Mouse (Mus musculus) CH12.LX (cell line): ENCODE results near the gene Chd5. TPM values are rescaled to one million over a fixed set of nuclear protein-coding genes. Genes with fewer than 3 reads are reported as not detected.

Experiments
- DNase-seq: peaks from one replicate; pipeline ENCODE4 v3.0.0-alpha.2; 2013; ENCODE audit errors: extremely low read depth
- H3K27ac ChIP-seq: 2 replicates; pipeline ENCODE4 v1.5.1; 2012; ENCODE audit warnings: low read depth, mild to moderate bottlenecking, control low read depth, moderate library complexity; ENCODE audit not compliant: insufficient read depth
- H3K27me3 ChIP-seq: replicated peaks from 2 replicates; pipeline ENCODE3; 2012; ENCODE audit warnings: inconsistent platforms
- H3K36me3 ChIP-seq, 2 experiments: replicated peaks in 1 of 2; 2 replicates each; pipeline versions ENCODE3 to v1.6.1; 2012; ENCODE audit warnings: inconsistent platforms in 1 of 2, low read length in 1 of 2, mild to moderate bottlenecking in 1 of 2, mixed read lengths in 1 of 2, moderate library complexity in 1 of 2; ENCODE audit not compliant: control insufficient read depth in 1 of 2, insufficient read depth in 1 of 2
- H3K4me1 ChIP-seq, 2 experiments: 2 replicates each; pipeline ENCODE4 v1.6.1; 2012; ENCODE audit warnings: inconsistent platforms in 1 of 2, moderate library complexity in 1 of 2; ENCODE audit not compliant: insufficient read depth in 2 of 2, control insufficient read depth in 1 of 2
- H3K4me2 ChIP-seq: 2 replicates; pipeline ENCODE4 v1.6.1; 2012; ENCODE audit warnings: low read depth, mild to moderate bottlenecking, control low read depth; ENCODE audit not compliant: poor library complexity, insufficient read depth, severe bottlenecking
- H3K4me3 ChIP-seq, 3 experiments: fragments of 150-350 bp in 1 of 3; sonication (generic) in 1 of 3; replicated peaks in 1 of 3; 2 replicates each; pipeline versions ENCODE3 to v1.5.1; 2011 to 2012; ENCODE audit warnings: low read depth in 2 of 3, low read length in 2 of 3, mild to moderate bottlenecking in 2 of 3, moderate library complexity in 2 of 3, control low read depth in 1 of 3, improper control_type of control experiment in 1 of 3, inconsistent platforms in 1 of 3, mixed read lengths in 1 of 3; ENCODE audit not compliant: poor library complexity in 1 of 3
- H3K79me2 ChIP-seq: replicated peaks from 2 replicates; pipeline ENCODE4 v1.6.1; 2012; ENCODE audit warnings: mild to moderate bottlenecking, moderate library complexity; ENCODE audit not compliant: control insufficient read depth, poor library complexity, insufficient read depth, severe bottlenecking; ENCODE audit errors: extremely low read depth
- H3K9ac ChIP-seq: 2 replicates; pipeline ENCODE4 v1.6.1; 2012; ENCODE audit warnings: low read depth, mild to moderate bottlenecking, control low read depth, moderate library complexity; ENCODE audit not compliant: insufficient read depth
- H3K9me3 ChIP-seq: replicated peaks from 2 replicates; pipeline ENCODE3; 2012; ENCODE audit warnings: low read length, inconsistent platforms, mixed read lengths
- BHLHE40 ChIP-seq: IDR thresholded peaks from 2 replicates; pipeline ENCODE4 v1.6.1; 2011; ENCODE audit warnings: mild to moderate bottlenecking, low read depth, low read length, improper control_type of control experiment
- CHD1 ChIP-seq: IDR thresholded peaks from 2 replicates; pipeline ENCODE4 v1.6.1; 2012; ENCODE audit warnings: low read depth, low read length, improper control_type of control experiment, inconsistent platforms
- ELF1 ChIP-seq: IDR thresholded peaks from 2 replicates; pipeline ENCODE4 v1.6.1; 2014; ENCODE audit warnings: low read depth, mild to moderate bottlenecking, inconsistent platforms, low read length, improper control_type of control experiment
- EP300 ChIP-seq: IDR thresholded peaks from 2 replicates; pipeline ENCODE4 v1.6.1; 2011; ENCODE audit warnings: low read length, improper control_type of control experiment
- ETS1 ChIP-seq: conservative IDR thresholded peaks from 2 replicates; pipeline ENCODE4 v1.6.1; 2012; ENCODE audit warnings: low read depth, mild to moderate bottlenecking, inconsistent platforms, low read length, improper control_type of control experiment, moderate library complexity
- IRF4 ChIP-seq: IDR thresholded peaks from 2 replicates; pipeline ENCODE4 v1.6.1; 2014; ENCODE audit warnings: low read depth, mild to moderate bottlenecking, inconsistent platforms, low read length, improper control_type of control experiment
- KAT2A ChIP-seq: IDR thresholded peaks from 2 replicates; pipeline ENCODE4 v1.6.1; 2012; ENCODE audit warnings: low read length, improper control_type of control experiment, inconsistent platforms; ENCODE audit not compliant: insufficient replicate concordance
- MAFK ChIP-seq: IDR thresholded peaks from 2 replicates; pipeline ENCODE4 v1.6.1; 2011; ENCODE audit warnings: low read length, improper control_type of control experiment; ENCODE audit not compliant: insufficient replicate concordance
- MAZ ChIP-seq: IDR thresholded peaks from 2 replicates; pipeline ENCODE4 v1.6.1; 2012; ENCODE audit warnings: low read depth, mild to moderate bottlenecking, inconsistent platforms, low read length, improper control_type of control experiment, moderate library complexity
- MEF2A ChIP-seq: IDR thresholded peaks from 2 replicates; pipeline ENCODE4 v1.6.1; 2014; ENCODE audit warnings: low read depth, mild to moderate bottlenecking, inconsistent platforms, low read length, improper control_type of control experiment, borderline replicate concordance
- NELFE ChIP-seq: IDR thresholded peaks from 2 replicates; pipeline ENCODE4 v1.6.1; 2011; ENCODE audit warnings: low read depth, low read length, improper control_type of control experiment
- NRF1 ChIP-seq: IDR thresholded peaks from 2 replicates; pipeline ENCODE4 v1.6.1; 2014; ENCODE audit warnings: low read depth, mild to moderate bottlenecking, inconsistent platforms, low read length, improper control_type of control experiment, moderate library complexity
- POLR2AphosphoS2 ChIP-seq: IDR thresholded peaks from 2 replicates; pipeline ENCODE4 v1.6.1; 2011; ENCODE audit warnings: low read depth, low read length, improper control_type of control experiment
- TBP ChIP-seq: conservative IDR thresholded peaks from 2 replicates; pipeline ENCODE4 v1.6.1; 2011; ENCODE audit warnings: low read depth, low read length, improper control_type of control experiment
- TCF12 ChIP-seq: IDR thresholded peaks from 2 replicates; pipeline ENCODE4 v1.6.1; 2014; ENCODE audit warnings: low read depth, mild to moderate bottlenecking, inconsistent platforms, low read length, improper control_type of control experiment
- UBTF ChIP-seq: IDR thresholded peaks from 2 replicates; pipeline ENCODE4 v1.6.1; 2012; ENCODE audit warnings: low read depth, mild to moderate bottlenecking, inconsistent platforms, low read length, improper control_type of control experiment, moderate library complexity
- USF1 ChIP-seq: IDR thresholded peaks from 2 replicates; pipeline ENCODE4 v1.6.1; 2014; ENCODE audit warnings: low read depth, mild to moderate bottlenecking, inconsistent platforms, low read length, improper control_type of control experiment
- USF2 ChIP-seq: conservative IDR thresholded peaks from 2 replicates; pipeline ENCODE4 v1.6.1; 2011; ENCODE audit warnings: low read depth, low read length, improper control_type of control experiment
- ZC3H11A ChIP-seq: IDR thresholded peaks from 2 replicates; pipeline ENCODE4 v1.6.1; 2012; ENCODE audit warnings: low read depth, mild to moderate bottlenecking, inconsistent platforms, low read length, improper control_type of control experiment
- ZMIZ1 ChIP-seq: IDR thresholded peaks from 2 replicates; pipeline ENCODE4 v1.6.1; 2012; ENCODE audit warnings: low read depth, mild to moderate bottlenecking, inconsistent platforms, low read length, improper control_type of control experiment
- ZNF384 ChIP-seq: IDR thresholded peaks from 2 replicates; pipeline ENCODE4 v1.6.1; 2012; ENCODE audit warnings: low read depth, low read length, improper control_type of control experiment, inconsistent platforms
- dilution Hi-C: fragments of 300-500 bp; cut with MboI; formaldehyde crosslinking; loops from 2 replicates; pipeline ENCODE4 v1.14.3; 2020; ENCODE audit warnings: low sequenced_read_pairs; ENCODE audit not compliant: extremely low pct_unique_long_range_greater_than_20kb, extremely low pct_ligation_motif_present
- in situ Hi-C: fragments of 300-500 bp; cut with MboI; formaldehyde crosslinking; loops from 3 replicates; pipeline ENCODE4 v1.14.3; 2019; ENCODE audit warnings: low sequenced_read_pairs, low pct_ligation_motif_present, low pct_unique_long_range_greater_than_20kb, mixed read lengths
- polyA plus RNA-seq: library from polyadenylated mRNA; unstranded; fragments of >175 nt; gene quantifications from 2 replicates; pipeline ENCODE4 v1.2.1, GENCODE M21; 2012; ENCODE audit warnings: low read depth; ENCODE audit not compliant: insufficient read length
- total RNA-seq, 2 experiments: library from RNA; depleted of rRNA; stranded (reverse); fragments of 300-350 nt in 1 of 2; fragments of >200 nt in 1 of 2; gene quantifications; 2 replicates each; pipeline ENCODE4 v1.2.3; 2012 to 2014

Chd5 gene
- total and polyA plus RNA-seq, 3 experiments: 0.44 to 3.4 (median 1.2) TPM

DNA sequence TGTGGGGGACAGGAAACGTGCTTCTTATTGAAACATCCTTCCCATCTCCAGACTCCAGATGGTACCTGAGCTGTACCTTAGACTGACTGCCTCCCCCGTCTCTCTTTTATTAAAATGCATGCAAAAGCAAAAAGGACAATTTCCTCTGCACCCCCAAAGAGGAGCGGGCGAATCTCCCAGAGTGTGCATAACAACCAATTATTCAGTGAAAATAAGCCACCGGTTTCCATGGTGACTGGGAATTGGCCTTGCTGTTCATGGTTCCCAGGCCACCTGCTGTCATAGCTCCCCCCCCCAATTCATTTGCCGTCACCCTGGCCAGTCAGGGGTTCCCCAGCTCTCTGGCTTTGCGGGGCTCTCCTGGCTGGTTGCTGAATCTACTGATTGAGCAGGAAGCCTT is 26.8 kb downstream of the Chd5 start:
- Histone ChIP-seq H3K9me3 (no peaks in the 10 kb centered on the region), H3K27me3 (no peaks in the 10 kb centered on the region), H3K27ac (no peak overlapping the region), H3K9ac (no peak overlapping the region), H3K36me3 (peaks cover 4 to 16% of the 10 kb centered on the region in 2 experiments), H3K4me3 (no peak overlapping the region), H3K4me1 (0 out of 4 replicates have a peak, but pooled peaks cover 0 to 3% of the 10 kb centered on the region in 2 experiments), H3K79me2 (no peaks in the 10 kb centered on the region), H3K4me2 (no peak overlapping the region)
- in situ Hi-C loops (no loop called here), dilution Hi-C loops (no loop called here)
- TF ChIP-seq UBTF (no peak), CHD1 (no peak), USF2 (no peak), ZNF384 (no peak), ELF1 (no peak), POLR2AphosphoS2 (no peak), ZC3H11A (no peak), USF1 (no peak), ETS1 (no peak), TBP (no peak), KAT2A (no peak), NRF1 (no peak), ZMIZ1 (no peak)
- DNase-seq: no peak

GRCm38 (mm10) chr4:152382528-152383252 is 44.2 kb downstream of the Chd5 start:
- dilution Hi-C loops (no loop called here), in situ Hi-C loops (no loop called here)
- DNase-seq: peak; percentile 61

More at GRCm38 (mm10) chr4:152382528-152383252, 44.2 kb downstream of the Chd5 start:
- Histone ChIP-seq H3K9ac (no peak overlapping the region), H3K9me3 (peaks cover 4% of the 10 kb centered on the region), H3K4me2 (peak overlapping the region; percentile 9; the same call in 1 of the 2 replicates), H3K27ac (no peak overlapping the region), H3K36me3 (peaks cover 3 to 25% of the 10 kb centered on the region in 2 experiments), H3K4me3 (no peak overlapping the region)
- TF ChIP-seq MEF2A (peak; percentile 29; the same call in 1 of the 2 replicates), MAFK (0 out of 2 replicates have a peak, but pooled peaks have one; percentile 19), NELFE (no peak), BHLHE40 (0 out of 2 replicates have a peak, but pooled peaks have one; percentile 10), TCF12 (peak; percentile 50; the same call in 1 of the 2 replicates), IRF4 (peak; percentile 84), EP300 (peak; percentile 83), MAZ (no peak)
- TF ChIP-seq, all 38 proteins: peak for 6
- no peaks in the 10 kb centered on the region for H3K79me2 ChIP-seq
- H3K27me3 ChIP-seq: no peaks in the 10 kb centered on the region
- H3K4me1 ChIP-seq: peaks cover 19 to 54% of the 10 kb centered on the region in 2 experiments
